Mouse (Mus musculus): ENCODE measurements around the gene Pde10a. TPM values are rescaled to one million over a fixed set of nuclear protein-coding genes. Genes with fewer than 3 reads are reported as not detected.

Pde10a gene
- total RNA-seq, 2 experiments from 2014 or later = 59.8 to 61.8 TPM

DNA sequence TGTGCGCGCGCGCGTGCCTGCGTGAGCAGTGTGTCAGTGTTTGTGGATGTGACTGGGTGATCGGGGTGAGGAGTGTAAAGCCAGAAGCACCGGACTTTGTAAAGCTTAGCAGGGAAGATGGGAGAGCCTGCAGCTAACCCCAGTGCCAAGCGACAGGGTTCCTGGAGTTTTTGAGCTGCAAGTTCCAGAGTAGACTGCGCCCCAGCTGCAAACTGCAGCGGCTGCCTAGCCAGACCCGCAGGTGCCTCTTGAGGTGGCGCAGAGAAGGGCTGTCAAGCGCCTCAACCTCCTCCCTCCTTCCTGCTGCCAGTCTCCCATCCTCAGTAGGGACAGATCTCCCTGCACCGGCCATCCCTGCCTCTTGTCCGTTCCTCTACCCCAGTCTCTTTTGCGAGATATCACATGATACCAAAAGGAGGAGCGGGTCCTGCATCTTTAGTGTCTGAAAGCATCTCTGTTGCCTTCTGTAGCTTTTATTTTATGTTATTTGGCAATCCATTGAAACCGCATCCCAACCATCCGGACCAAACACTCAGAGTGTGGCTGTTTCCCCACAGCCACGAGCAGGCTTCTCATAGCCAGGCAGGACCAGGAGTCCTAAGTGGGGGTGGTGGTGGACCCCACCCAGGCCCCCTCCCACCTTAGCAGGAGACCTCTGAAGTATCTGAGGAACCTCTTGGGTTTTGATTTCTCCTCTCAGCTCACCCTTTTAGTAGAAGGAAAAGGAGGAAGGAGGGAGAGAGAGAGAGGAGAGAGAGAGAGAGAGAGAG is 984 bp downstream of the Pde10a start:
- peak in 1 of 2 experiments; percentile 38 for DNase-seq (ENCODE audit: low spot score in 2 of 2)

- peak in 1 of 2 experiments; percentile 27 for DNase-seq (ENCODE audit: low spot score in 2 of 2)
Measured at GRCm38 (mm10) chr17:8526815-8527261, 1.7 kb downstream of the Pde10a start.

DNA sequence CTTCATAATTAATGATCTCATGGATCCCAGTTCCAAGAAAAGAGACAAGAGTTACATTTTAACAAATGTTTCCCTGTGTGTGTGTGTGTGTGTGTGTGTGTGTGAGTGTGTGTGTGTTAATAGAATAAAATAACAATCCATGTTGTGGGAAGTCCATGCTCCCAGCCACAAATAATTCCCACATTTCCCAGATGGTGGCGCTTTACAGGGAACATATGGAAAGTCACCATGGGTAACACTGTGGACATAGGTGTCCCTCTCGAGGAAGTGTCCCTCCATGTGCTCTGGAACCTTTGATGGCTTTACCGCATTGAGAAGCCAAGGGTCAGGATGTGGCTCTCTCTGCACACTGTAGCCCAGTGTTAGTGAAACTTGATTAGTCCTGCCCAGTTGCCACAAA is 3.5 kb downstream of the Pde10a start:
- DNase-seq (ENCODE audit: low spot score in 2 of 2) = no peak

- DNase-seq (ENCODE audit: low spot score in 2 of 2) = no peak
Measured at GRCm38 (mm10) chr17:8532609-8533008, 7.4 kb downstream of the Pde10a start.

- no peak for DNase-seq (ENCODE audit: low spot score in 2 of 2)
Measured at GRCm38 (mm10) chr17:8533828-8534227, 8.7 kb downstream of the Pde10a start.

GRCm38 (mm10) chr17:8536522-8536921 is 11.3 kb downstream of the Pde10a start:
- DNase-seq (ENCODE audit: low spot score in 2 of 2) = no peak

DNA sequence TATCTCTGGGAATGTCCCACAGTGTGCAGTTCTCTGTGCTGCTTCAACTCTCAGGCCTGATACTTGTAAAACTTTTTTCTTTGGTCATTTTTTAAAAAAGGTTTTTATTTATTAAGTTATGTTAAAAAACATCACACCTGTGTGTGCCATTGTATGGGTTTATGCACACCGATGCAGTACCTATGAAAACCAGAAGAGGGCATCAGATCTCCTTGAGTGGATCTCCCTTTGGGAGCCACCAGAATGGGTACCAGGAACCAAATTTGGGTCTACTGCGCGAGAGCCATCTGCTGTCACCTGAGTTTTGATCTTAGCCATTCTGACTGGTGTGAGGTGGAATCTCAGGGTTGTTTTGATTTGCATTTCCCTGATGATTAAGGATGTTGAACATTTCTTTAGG is 12.9 kb downstream of the Pde10a start:
- no peak for DNase-seq (ENCODE audit: low spot score in 2 of 2)

- DNase-seq (ENCODE audit: low spot score in 2 of 2) = no peak
Measured at GRCm38 (mm10) chr17:8541974-8542538, 16.9 kb downstream of the Pde10a start.

GRCm38 (mm10) chr17:8546366-8546765 is 21.2 kb downstream of the Pde10a start:
- no peak for DNase-seq (ENCODE audit: low spot score in 2 of 2)

DNA sequence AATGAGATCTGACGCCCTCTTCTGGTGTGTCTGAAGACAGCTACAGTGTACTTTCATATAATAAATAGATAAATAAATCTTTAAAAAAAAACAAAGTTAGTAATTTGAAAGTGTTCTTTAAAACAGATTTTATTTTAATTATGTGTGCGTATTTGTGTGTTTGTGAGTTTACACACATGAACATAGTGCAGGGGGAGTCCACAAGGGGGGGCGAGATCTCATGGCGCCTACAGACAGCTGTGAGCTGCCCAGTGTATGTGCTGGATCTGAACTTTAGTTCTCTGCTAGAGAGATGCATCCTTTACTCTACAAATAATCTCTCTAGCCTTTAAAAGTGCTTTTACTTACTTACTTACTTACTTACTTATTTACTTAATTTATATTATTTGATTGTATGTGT is 23.6 kb downstream of the Pde10a start:
- DNase-seq (ENCODE audit: low spot score in 2 of 2) = no peak

DNA sequence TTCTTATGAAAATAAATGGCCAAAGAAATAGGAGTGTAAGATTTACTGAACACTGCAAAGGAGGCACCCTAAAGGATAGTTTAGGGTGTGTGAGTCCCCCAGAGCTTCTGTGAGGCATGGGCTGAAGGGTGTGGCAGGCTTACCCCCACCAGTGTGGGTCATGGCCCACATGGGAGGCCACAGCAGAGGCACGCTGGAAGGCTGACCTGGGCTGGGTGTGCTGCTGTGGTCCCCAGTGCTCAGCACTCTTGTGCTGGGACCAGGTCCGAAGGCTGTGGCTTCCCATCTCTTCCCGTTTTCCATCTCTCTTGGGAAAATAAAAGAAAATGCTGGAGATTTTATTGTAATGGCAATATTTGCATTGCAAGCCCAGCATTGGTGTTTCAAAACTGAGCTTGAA is 26.5 kb downstream of the Pde10a start:
- DNase-seq (ENCODE audit: low spot score in 2 of 2) = no peak

GRCm38 (mm10) chr17:8552346-8553035 is 27.3 kb downstream of the Pde10a start:
- DNase-seq (ENCODE audit: low spot score in 2 of 2) = no peak

DNA sequence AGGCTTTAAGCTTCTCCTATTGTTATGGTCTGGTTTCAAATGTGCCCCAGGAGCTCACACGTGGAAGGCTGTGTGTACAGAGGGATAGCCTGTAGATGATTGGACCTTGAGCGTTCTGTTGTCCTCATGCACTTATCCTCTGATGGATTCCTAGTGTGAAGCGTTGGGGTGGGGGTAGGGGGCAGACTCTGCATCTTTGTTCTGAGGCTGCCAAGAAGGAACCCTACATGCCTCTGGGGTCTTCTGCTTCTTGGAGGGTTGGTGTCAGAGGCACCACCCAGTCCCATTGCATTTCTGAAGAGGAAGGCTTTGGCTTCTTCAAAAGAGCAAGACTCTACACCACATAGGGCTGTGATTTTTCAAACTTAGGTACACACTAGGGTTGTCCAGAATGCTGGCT is 28.4 kb downstream of the Pde10a start:
- DNase-seq (ENCODE audit: low spot score in 2 of 2) = no peak

- no peak for DNase-seq (ENCODE audit: low spot score in 2 of 2)
Measured at GRCm38 (mm10) chr17:8554219-8554618, 29.0 kb downstream of the Pde10a start.

DNA sequence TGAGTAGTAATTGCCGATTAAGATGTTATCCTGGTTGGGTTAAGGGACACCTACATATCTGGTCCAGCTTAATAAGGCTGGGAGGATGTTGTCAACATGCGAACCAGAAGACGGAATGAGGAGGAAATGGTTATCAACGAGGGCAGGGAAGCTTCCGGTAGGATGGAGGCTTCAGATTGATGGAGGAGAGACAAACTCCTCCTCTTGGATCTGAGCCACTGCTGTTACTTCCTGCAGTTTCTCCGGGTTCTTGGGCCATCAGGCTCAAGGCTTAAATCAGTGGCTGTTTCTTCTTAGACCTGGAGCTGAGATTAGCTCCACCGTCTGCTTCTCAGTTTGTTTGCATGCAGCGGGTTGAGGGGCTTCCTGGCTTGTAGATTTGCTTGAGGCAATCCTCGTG is 30.6 kb downstream of the Pde10a start:
- DNase-seq (ENCODE audit: low spot score in 2 of 2) = no peak

GRCm38 (mm10) chr17:8556223-8556622 is 31.1 kb downstream of the Pde10a start:
- DNase-seq (ENCODE audit: low spot score in 2 of 2) = no peak

DNA sequence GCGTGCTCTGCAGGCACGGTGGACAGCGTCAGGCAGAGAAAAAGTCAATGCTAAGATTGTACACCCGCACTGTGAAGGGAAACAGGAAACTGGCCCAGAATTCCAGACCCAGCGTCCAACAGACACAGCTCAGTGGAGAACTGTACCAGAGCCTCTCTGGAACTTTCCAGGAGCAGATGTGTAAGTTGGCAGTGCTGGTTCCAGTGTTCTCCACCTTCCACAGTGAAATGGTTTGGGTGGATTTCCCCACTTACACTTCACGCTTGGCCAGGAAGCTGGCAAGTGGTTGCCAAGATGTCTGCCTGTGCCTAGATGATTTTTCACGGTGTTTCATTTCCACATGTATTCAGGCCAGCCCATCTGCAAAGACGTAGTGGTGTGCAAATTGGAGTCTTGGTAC is 32.8 kb downstream of the Pde10a start:
- DNase-seq (ENCODE audit: low spot score in 2 of 2) = no peak

- DNase-seq (ENCODE audit: low spot score in 2 of 2) = peak; percentile 39 to 67
Measured at GRCm38 (mm10) chr17:8562101-8562885, 37.1 kb downstream of the Pde10a start.

DNA sequence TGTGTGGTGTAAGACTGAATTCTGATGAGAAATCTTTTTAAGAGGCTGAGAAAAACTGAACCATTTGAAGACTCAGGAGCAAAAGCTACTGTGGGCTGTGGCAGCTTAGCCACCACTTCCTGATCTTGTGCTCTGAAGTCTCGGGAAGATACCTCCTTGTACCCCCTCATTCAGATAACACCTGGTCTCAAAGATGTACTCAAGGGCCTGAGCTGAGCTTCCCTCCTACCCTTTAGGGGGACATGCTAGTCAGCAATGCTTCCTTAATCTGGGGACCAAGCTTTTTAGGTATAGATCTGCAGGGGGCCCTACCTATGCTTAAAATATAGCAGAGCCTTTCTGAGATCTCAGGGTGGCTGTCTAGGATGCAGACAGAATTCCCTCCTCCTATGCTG is 37.7 kb downstream of the Pde10a start:
- DNase-seq (ENCODE audit: low spot score in 2 of 2) = no peak

DNA sequence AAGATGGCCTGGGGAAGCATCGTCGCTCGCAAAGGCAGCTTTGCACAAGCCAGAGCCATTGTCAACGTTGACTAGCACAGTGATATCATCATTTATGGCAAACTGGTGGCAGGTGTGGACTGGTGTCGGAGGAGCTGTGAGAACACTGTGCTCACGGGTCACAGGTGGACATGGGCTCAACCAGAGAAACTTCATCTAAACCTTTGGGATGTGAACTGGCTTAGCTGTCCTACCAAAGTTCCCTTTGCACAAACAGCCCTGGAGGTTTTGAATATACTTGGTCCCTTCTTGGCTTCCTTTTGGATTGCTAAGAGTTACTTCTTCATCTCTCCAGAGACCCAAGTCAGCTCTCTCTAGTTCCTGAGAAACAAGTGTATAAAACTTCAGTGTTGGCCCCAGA is 41.7 kb downstream of the Pde10a start, which contains the start of gene Gm17087:
Gene Gm17087 (minus strand): TSS at position 101 of the 400 bp plus-strand sequence.
- DNase-seq (ENCODE audit: low spot score in 2 of 2) = no peak

- DNase-seq (ENCODE audit: low spot score in 2 of 2) = no peak
Measured at GRCm38 (mm10) chr17:8573542-8574260, 48.5 kb downstream of the Pde10a start.

Measured in layer of hippocampus, adult 18-20 months (tissue).